Mouse (Mus musculus): ENCODE data around the gene Tbc1d4. TPM values are rescaled to one million over a fixed set of nuclear protein-coding genes. Genes with fewer than 3 reads are reported as not detected.

The Tbc1d4 gene
- polyA plus RNA-seq, 1 experiment = 18.4 TPM

GRCm38 (mm10) chr14:101517341-101517740, 91.7 kb downstream of the Tbc1d4 start:
- no peak overlapping the region for H3K4me3 ChIP-seq (ENCODE audit: insufficient read depth, low read length)
- H3K27ac ChIP-seq (ENCODE audit: insufficient read depth, low read depth, low read length) = no peak overlapping the region
- TF ChIP-seq CTCF (IDR thresholded peaks at IDR 0.05; ENCODE audit: low read depth, low read length) = no peak
- TF ChIP-seq POLR2A (IDR thresholded peaks at IDR 0.05; ENCODE audit: borderline replicate concordance, low read depth, low read length) = no peak
- peaks cover 9% of the 10 kb centered on the region for H3K4me1 ChIP-seq (ENCODE audit: control insufficient read depth, insufficient read depth, low read length)

GRCm38 (mm10) chr14:101516864-101517263, 92.1 kb downstream of the Tbc1d4 start:
- Histone ChIP-seq H3K4me1 (ENCODE audit: control insufficient read depth, insufficient read depth, low read length) (peaks cover 10% of the 10 kb centered on the region), H3K4me3 (ENCODE audit: insufficient read depth, low read length) (no peak overlapping the region), H3K27ac (ENCODE audit: insufficient read depth, low read depth, low read length) (no peak overlapping the region)
- TF ChIP-seq CTCF (IDR thresholded peaks at IDR 0.05; ENCODE audit: low read depth, low read length) (no peak), POLR2A (IDR thresholded peaks at IDR 0.05; ENCODE audit: borderline replicate concordance, low read depth, low read length) (no peak)

DNA sequence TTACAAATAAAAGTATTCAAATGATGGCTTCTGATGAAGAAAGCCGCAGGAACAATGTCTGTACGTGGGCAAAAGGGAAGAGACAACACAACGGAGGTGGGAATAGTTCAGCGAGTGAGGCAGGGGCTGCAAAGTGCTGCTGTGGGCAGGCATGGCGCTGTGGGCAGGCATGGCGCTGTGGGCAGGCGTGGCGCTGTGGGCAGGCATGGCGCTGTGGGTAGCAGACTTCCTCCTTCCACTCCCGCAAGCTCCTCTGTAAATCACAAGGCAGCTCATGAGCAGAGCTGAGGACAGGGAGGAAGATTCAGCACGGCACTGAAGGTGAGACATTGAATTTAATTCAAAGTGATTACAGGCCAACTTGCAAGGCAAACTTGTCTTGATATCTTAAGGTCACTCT, 93.0 kb downstream of the Tbc1d4 start:
- Histone ChIP-seq H3K27ac (ENCODE audit: insufficient read depth, low read depth, low read length) (no peak overlapping the region), H3K4me3 (ENCODE audit: insufficient read depth, low read length) (no peak overlapping the region), H3K4me1 (ENCODE audit: control insufficient read depth, insufficient read depth, low read length) (peaks cover 11% of the 10 kb centered on the region)
- no peak for TF ChIP-seq CTCF (IDR thresholded peaks at IDR 0.05; ENCODE audit: low read depth, low read length)
- TF ChIP-seq POLR2A (IDR thresholded peaks at IDR 0.05; ENCODE audit: borderline replicate concordance, low read depth, low read length) = no peak

DNA sequence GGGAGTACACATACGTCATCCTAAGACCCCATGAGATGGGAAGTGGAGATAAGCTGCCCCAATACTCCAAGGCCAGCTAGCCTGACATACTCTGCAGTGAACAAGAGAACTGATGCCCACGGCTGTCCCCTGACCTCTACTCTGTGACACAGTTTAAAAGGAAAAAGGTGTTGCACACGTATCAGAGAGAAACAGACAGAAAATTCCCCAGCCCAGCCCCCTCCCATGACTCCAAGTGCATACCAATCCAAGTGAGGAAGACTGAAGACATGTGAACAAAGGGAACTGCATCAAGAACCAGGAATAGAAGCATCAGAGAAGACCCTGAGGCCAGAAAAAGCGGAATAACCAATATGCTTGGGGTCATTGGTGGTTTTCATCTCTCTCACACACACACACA, 93.7 kb downstream of the Tbc1d4 start:
- Histone ChIP-seq H3K27ac (ENCODE audit: insufficient read depth, low read depth, low read length) (no peak overlapping the region), H3K4me1 (ENCODE audit: control insufficient read depth, insufficient read depth, low read length) (peaks cover 18% of the 10 kb centered on the region), H3K4me3 (ENCODE audit: insufficient read depth, low read length) (no peak overlapping the region)
- TF ChIP-seq POLR2A (IDR thresholded peaks at IDR 0.05; ENCODE audit: borderline replicate concordance, low read depth, low read length) = no peak

GRCm38 (mm10) chr14:101514557-101514971, 94.4 kb downstream of the Tbc1d4 start:
- Histone ChIP-seq H3K4me3 (ENCODE audit: insufficient read depth, low read length) (no peak overlapping the region), H3K27ac (ENCODE audit: insufficient read depth, low read depth, low read length) (no peak overlapping the region), H3K4me1 (ENCODE audit: control insufficient read depth, insufficient read depth, low read length) (peaks cover 14% of the 10 kb centered on the region)
- TF ChIP-seq CTCF (IDR thresholded peaks at IDR 0.05; ENCODE audit: low read depth, low read length) = no peak

DNA sequence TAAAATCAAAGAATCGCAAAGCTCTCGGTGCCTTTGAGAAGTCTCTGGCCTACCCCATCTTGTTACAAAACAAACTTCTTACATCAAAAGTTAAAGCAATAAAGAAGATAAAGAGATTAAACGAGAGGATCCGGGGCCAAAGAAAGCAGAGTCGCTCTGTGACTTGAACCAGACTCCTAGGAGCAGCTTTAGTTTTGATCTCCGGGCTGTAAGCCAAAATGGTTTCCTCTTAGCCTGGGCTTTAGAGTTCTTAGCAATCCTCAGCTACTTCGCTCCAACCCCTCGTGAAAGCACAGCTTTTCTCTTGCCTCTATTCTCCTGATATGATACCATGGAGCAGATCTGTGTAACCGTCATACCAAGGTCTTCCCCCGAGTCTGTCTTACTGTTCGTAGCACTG, 95.8 kb downstream of the Tbc1d4 start:
- no peak overlapping the region for H3K27ac ChIP-seq (ENCODE audit: insufficient read depth, low read depth, low read length)
- peaks cover 14% of the 10 kb centered on the region for H3K4me1 ChIP-seq (ENCODE audit: control insufficient read depth, insufficient read depth, low read length)
- no peak for TF ChIP-seq POLR2A (IDR thresholded peaks at IDR 0.05; ENCODE audit: borderline replicate concordance, low read depth, low read length)
- no peak for TF ChIP-seq CTCF (IDR thresholded peaks at IDR 0.05; ENCODE audit: low read depth, low read length)
- no peak overlapping the region for H3K4me3 ChIP-seq (ENCODE audit: insufficient read depth, low read length)

GRCm38 (mm10) chr14:101511410-101511809, 97.6 kb downstream of the Tbc1d4 start:
- TF ChIP-seq POLR2A (IDR thresholded peaks at IDR 0.05; ENCODE audit: borderline replicate concordance, low read depth, low read length) (no peak), CTCF (IDR thresholded peaks at IDR 0.05; ENCODE audit: low read depth, low read length) (no peak)
- H3K4me1 ChIP-seq (ENCODE audit: control insufficient read depth, insufficient read depth, low read length) = peaks cover 11% of the 10 kb centered on the region
- H3K4me3 ChIP-seq (ENCODE audit: insufficient read depth, low read length) = no peak overlapping the region
- H3K27ac ChIP-seq (ENCODE audit: insufficient read depth, low read depth, low read length) = no peak overlapping the region

DNA sequence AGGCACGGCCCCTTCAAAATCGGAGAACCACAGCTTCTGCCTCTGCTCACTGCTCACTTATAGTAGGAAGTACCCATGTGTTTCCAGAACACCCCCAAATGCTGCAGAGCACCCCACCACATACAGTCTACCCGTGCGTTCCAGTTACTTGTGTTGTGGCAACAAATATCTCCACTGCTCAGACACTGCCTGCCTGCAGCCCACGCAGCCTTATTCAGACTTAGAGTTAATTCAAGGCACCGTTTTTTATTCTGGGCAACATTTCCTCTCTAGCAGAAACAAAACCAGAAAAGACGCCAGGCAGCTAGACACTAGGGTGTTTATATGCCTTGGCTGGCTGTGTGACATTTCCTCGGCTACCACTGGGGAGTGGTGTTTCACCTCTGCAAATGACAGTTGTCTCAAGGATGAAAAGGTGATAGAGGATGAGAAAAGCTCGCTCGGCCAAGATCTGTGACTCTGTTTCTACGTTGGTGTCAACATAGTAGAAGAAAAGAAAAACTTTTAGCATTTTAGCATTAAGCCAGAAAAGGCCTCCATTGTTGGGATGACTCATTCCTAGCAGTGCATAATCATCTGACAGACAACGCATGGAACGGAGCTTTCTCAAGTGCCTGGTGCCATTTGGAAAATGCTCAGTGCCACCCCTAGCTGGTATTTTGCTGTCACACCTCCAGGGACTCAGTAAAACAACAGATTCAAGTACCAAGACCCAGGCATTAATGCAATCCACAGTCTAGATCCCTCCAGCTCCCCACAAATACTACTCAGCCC, 98.3 kb downstream of the Tbc1d4 start:
- H3K27ac ChIP-seq (ENCODE audit: insufficient read depth, low read depth, low read length) = no peak overlapping the region
- no peak overlapping the region for H3K4me3 ChIP-seq (ENCODE audit: insufficient read depth, low read length)
- TF ChIP-seq POLR2A (IDR thresholded peaks at IDR 0.05; ENCODE audit: borderline replicate concordance, low read depth, low read length) (no peak), CTCF (IDR thresholded peaks at IDR 0.05; ENCODE audit: low read depth, low read length) (no peak)
- H3K4me1 ChIP-seq (ENCODE audit: control insufficient read depth, insufficient read depth, low read length) = peaks cover 11% of the 10 kb centered on the region

DNA sequence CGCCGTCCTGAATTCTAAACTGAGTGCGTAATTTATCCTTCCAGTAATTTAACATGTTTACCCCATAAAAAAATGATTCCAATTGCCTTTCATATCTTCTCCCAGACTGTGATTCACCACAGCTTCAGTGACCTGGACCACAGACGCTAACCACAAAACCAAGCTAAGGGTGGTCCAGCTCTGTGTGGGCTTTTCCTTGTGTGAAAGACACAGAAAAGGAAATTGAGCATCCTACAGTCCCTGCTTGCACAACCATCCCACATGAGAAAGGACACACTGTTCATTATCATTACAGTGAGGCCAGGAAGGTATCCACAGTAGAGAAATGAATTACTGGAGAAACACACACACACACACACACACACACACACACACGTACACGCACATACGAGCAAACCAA, 99.2 kb downstream of the Tbc1d4 start:
- Histone ChIP-seq H3K27ac (ENCODE audit: insufficient read depth, low read depth, low read length) (no peak overlapping the region), H3K4me1 (ENCODE audit: control insufficient read depth, insufficient read depth, low read length) (peaks cover 11% of the 10 kb centered on the region), H3K4me3 (ENCODE audit: insufficient read depth, low read length) (no peak overlapping the region)
- TF ChIP-seq CTCF (IDR thresholded peaks at IDR 0.05; ENCODE audit: low read depth, low read length) (no peak), POLR2A (IDR thresholded peaks at IDR 0.05; ENCODE audit: borderline replicate concordance, low read depth, low read length) (no peak)

DNA sequence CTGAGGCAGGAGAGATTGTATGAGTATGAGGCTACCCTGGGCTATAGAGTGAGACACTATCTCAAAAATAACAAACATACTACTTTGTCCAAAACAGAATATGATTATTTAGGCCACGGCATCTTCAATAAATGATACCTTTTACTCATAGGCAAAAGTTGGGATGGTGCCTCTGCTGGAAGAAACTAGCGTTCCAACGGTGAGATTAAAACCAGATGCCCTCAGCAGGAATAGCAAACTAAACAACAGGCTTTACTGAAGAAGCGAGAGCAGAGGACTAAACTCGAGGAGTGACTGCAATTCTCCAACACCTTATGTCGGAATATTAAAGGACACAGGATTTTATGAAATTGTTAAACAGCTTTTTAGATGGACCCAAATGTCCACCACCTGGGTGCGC, 101.0 kb downstream of the Tbc1d4 start:
- peaks cover 17% of the 10 kb centered on the region for H3K4me1 ChIP-seq (ENCODE audit: control insufficient read depth, insufficient read depth, low read length)
- no peak for TF ChIP-seq CTCF (IDR thresholded peaks at IDR 0.05; ENCODE audit: low read depth, low read length)
- no peak for TF ChIP-seq POLR2A (IDR thresholded peaks at IDR 0.05; ENCODE audit: borderline replicate concordance, low read depth, low read length)

More for the DNA sequence above, 101.0 kb downstream of the Tbc1d4 start:
- no peak overlapping the region for H3K27ac ChIP-seq (ENCODE audit: insufficient read depth, low read depth, low read length)
- H3K4me3 ChIP-seq (ENCODE audit: insufficient read depth, low read length) = no peak overlapping the region

All from bone marrow macrophage, adult 2 months (primary cell).